In genomic region chr9:14462536-14462935, GRCm38 (mm10) we compare ENCODE assay signal across 2 mouse cellular contexts. TPM values are rescaled to one million over a fixed set of nuclear protein-coding genes. Genes with fewer than 3 reads are reported as not detected.
"Had no signal": no experiment of that assay in that cellular context is flagged by ENCODE, and none has a peak within 500 bp of the region (broad histone marks: within the 10 kb centered on the region; RNA-seq: fewer than 3 reads in every experiment).

No protein-coding gene starts in this region.

RNA-seq across cellular contexts. Expression of gene Kdm4d, which starts 37.7 kb away (rescaled TPM):
- total RNA-seq: neutrophil, adult 5-6 weeks had no signal
- polyA plus RNA-seq: small intestine, adult 2 months had no signal
